Mouse (Mus musculus) neutrophil, adult 59 days (primary cell): Measurements from ENCODE around the gene Pip4p1. TPM values are rescaled to one million over a fixed set of nuclear protein-coding genes. Genes with fewer than 3 reads are reported as not detected.

ENCODE experiments used
- total RNA-seq, 2 experiments: library from RNA; stranded (reverse); gene quantifications; 1 replicate in 1 of 2; 2 replicates in 1 of 2; pipeline ENCODE4 v1.2.4; 2023

Gene Pip4p1
- 10 to 100 TPM; 54.5 to 86.3 TPM for total RNA-seq

DNA sequence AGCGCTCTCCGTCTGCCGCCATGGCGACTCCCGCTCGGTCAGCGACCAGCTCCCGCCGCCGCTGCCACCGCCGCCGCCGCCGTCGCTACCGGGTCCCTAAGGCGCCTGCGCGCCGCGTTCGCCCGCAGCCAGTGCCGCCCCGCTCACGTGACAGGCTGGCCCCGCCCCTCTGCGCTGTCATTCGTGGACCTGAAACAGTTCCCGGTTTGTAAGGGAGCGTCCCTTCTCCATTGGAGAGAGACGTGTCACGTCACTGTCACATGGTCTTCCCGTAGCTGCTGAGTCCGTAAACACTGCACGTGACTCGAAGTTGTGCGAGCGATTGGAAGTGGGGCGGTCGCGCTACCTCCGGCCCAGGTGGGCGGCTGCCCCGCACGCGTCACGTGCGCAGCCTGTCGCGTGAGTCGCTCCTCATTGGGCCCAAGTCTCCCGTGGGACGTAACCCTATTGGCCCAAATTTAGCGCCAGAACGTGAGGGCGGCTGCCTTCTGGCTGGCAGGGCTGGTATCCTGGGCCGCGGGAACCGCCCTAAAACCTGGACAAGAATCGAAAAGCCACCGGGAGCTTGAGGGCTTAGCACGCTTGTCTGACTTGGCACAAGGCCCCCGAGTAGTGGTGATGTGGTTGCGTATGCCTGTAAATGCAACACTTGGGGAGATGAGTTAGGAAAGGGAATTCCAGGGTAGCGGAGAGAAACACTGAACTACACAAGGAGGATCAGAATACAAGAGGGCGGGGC is at the start of gene Pip4p1, which contains the start of gene Pnp:
Gene Pip4p1 (minus strand): TSS at position 103 of the 739 bp plus-strand sequence.
Gene Pnp (plus strand): TSS at position 329 of the 739 bp plus-strand sequence.

DNA sequence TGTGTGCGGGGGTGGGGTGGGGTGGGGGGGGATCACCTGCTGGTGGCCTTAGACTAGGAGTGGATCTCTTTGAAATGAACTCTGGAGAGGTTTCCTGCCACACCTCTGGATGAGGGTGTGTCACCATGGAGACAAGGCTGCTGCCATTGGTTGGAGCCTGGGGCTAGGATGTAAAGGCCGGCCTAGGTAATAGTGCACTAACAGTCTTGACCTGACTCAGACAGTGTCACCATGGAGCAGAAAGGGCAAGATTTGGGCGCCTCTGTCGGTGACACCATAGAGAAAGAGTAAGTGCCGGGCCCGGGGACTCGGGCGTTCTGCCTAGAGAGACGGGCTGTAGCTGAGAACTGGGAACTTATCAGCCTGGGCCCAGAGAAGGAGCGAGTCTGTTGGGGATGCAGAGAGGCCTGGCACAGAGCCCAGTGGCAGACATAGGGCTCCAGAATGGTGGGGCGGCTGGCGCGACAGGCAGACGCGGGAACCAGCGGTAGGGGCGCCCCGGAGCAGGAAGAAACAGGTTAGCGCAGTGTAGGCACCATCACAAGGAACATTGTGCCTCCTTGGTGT is 25.4 kb upstream of the Pip4p1 start, which contains the start of gene Pnp2:
Gene Pnp2 (plus strand): TSS at position 51 of the 567 bp plus-strand sequence.

DNA sequence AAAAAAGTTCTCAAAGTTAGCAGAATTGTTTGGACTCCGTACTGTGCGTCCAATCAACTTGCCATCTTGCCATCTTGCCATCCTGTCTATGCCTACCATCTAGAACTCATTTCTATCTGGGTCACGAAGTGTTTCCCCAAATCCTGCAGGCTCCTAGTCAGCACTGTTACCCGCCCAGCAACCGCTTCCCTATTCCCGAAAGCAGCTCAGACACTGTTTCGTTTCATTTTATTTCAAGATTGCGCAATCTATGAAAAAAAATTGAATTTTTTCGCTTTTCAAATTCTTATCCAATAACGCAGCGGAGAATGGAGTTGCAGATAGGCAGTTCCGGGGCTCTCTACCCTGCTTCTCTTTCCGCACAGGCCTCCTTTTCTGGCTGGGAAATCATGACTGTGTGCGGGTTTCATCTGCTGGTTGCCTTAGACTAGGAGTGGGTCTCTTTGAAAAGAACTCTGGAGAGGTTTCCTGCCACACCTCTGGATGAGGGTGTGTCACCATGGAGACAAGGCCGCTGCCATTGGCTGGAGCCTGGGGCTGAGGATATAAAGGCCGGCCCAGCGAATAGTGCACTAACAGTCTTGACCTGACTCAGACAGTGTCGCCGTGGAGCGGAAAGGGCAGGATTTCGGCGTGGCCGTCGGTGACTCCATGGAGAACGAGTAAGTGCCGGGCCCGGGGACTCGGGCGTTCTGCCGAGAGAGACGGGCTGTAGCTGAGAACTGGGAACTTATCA is 13.4 kb upstream of the Pip4p1 start, which contains the start of gene Gm49342:
Gene Gm49342 (plus strand): TSS at position 586 of the 736 bp plus-strand sequence.

DNA sequence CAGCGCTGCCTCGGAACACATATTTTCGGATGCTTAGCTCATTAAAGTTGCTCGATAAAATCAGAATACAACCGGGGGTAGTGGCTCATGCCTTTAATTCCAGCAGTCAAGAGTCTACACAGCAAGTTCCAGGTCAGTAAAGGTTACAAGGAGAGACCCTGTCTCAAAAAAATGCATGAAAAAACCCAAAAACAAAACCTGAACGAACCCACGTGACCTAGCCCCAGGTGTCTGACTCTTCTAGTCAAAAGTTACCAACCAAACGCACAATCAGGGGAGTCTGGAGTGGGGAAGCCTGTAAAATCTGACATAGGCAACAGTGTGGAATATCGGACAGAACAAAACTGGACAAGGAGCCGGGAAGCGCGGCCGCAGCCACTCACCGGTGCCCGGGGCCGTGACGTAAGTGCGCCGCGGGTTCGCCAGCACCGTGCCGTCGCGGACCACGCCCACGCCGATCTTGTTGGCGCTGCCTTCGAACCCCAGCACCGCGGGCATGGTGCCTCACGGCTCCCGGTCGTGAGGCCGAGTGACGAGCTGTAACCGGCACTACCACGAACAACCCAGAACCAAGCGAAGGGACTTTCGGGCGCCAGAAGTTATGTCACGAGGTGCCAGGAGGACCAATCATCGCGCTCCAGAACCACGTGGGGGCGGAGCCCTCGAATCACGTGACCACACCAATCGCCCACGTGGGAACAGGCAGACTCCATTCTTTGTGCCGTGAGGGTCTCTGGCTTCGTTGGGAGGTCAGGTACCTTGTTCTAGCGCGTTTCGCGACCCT is 6.2 kb downstream of the Pip4p1 start, which contains the start of the genes Osgep and Apex1:
Gene Osgep (minus strand): TSS at position 613 of the 784 bp plus-strand sequence.
Gene Apex1 (plus strand): TSS at position 688 of the 784 bp plus-strand sequence.

DNA sequence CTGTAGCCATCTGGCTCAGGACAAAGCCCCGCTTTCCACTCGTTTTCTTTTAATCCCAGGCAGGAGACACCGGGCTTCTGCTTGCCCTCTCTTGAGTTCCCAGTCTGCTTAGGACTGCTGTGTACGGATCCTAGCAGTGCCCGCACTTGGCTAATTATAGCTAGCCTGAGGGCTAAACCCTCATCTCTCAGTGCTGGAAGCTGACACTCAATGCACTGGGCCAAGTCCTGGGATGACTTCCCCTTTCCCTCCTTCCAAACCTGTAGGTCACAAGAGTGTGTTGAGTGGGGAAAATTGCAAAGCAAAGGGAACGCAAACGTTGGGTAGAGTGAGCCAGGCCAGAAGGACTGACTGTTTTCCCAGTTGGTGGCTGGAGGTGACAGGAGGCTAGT is 33.3 kb downstream of the Pip4p1 start, which contains the start of gene Klhl33:
Gene Klhl33 (minus strand): TSS at position 134 of the 392 bp plus-strand sequence.

Other genes starting within 250 kb of the Pip4p1 start
- gene Olfr747, start 237.7 kb downstream of the Pip4p1 start, total RNA-seq = not detected
- gene Olfr748, start 223.5 kb downstream of the Pip4p1 start, total RNA-seq = not detected
- gene Olfr749, start 185.8 kb downstream of the Pip4p1 start, total RNA-seq = not detected
- 10 to 100 TPM; 29.5 to 35.8 TPM for gene Ttc5, start 145.3 kb downstream of the Pip4p1 start, total RNA-seq
- not detected for gene Ccnb1ip1, start 123.1 kb downstream of the Pip4p1 start, total RNA-seq
- gene Parp2, start 123.0 kb downstream of the Pip4p1 start, total RNA-seq = 10 to 100 TPM; 24.8 to 32.1 TPM
- gene Tep1, start 60.3 kb downstream of the Pip4p1 start, total RNA-seq = 10 to 100 TPM; 44.4 to 66.7 TPM
- under 1 TPM in 1 of 2 experiments, not detected in 1; 0.33 TPM for gene Klhl33, start 33.3 kb downstream of the Pip4p1 start, total RNA-seq
- gene Osgep, start 6.0 kb downstream of the Pip4p1 start, total RNA-seq = 10 to 100 TPM; 19.2 to 25.5 TPM
- 10 to 100 TPM; 18.4 to 22.9 TPM for gene Apex1, start 5.9 kb downstream of the Pip4p1 start, total RNA-seq
- gene Pnp, start 226 bp upstream of the Pip4p1 start, total RNA-seq = 10 to 100 TPM; 65.2 to 70.9 TPM
- 10 to 100 TPM; 67.9 to 80.1 TPM for gene Gm49342, start 13.7 kb upstream of the Pip4p1 start, total RNA-seq
- gene Pnp2, start 25.1 kb upstream of the Pip4p1 start, total RNA-seq = 1 to 10 TPM; 5.8 to 7.4 TPM
- gene Rnase10, start 76.9 kb upstream of the Pip4p1 start, total RNA-seq = under 1 TPM in 1 of 2 experiments, not detected in 1; 0.22 TPM
- not detected for gene Rnase9, start 111.0 kb upstream of the Pip4p1 start, total RNA-seq
- not detected for gene Rnase11, start 119.3 kb upstream of the Pip4p1 start, total RNA-seq
- gene Rnase12, start 126.8 kb upstream of the Pip4p1 start, total RNA-seq = 1 to 10 TPM; 1.0 to 2.2 TPM
- gene Olfr750, start 143.6 kb upstream of the Pip4p1 start, total RNA-seq = not detected
- gene Rnase4, start 160.2 kb upstream of the Pip4p1 start, total RNA-seq = 1 to 10 TPM; 6.5 to 7.8 TPM
- gene Ang, start 160.3 kb upstream of the Pip4p1 start, total RNA-seq = 1 to 10 TPM; 5.4 to 6.6 TPM
- not detected for gene Eddm3b, start 183.6 kb upstream of the Pip4p1 start, total RNA-seq
- gene Rnase6, start 193.1 kb upstream of the Pip4p1 start, total RNA-seq = 10 to 100 TPM; 32.8 to 50.5 TPM
- gene Rnase1, start 215.9 kb upstream of the Pip4p1 start, total RNA-seq = not detected
- 1 to 10 TPM in 1 of 2 experiments, under 1 TPM in 1; 0.88 to 1.3 TPM for gene Rnase2b, start 231.4 kb upstream of the Pip4p1 start, total RNA-seq